Mouse (Mus musculus) MEL (cell line): Measurements from ENCODE around the gene Fam43a.

Experiments used
- BHLHE40 ChIP-seq: IDR thresholded peaks from 2 replicates; pipeline ENCODE4 v1.6.1; 2012; ENCODE audit warnings: low read depth, mild to moderate bottlenecking, inconsistent platforms, low read length, improper control_type of control experiment, borderline replicate concordance
- CHD1 ChIP-seq: IDR thresholded peaks from 2 replicates; pipeline ENCODE4 v1.6.1; 2012; ENCODE audit warnings: low read depth, mild to moderate bottlenecking, inconsistent platforms, low read length, improper control_type of control experiment
- CTCF ChIP-seq, 3 experiments: IDR thresholded peaks in 2 of 3; conservative IDR thresholded peaks in 1 of 3; 2 replicates each; pipeline ENCODE4 v1.5.1; 2011 to 2012; ENCODE audit warnings: low read length in 3 of 3, low read depth in 2 of 3, mild to moderate bottlenecking in 2 of 3, improper control_type of control experiment in 1 of 3, inconsistent platforms in 1 of 3, mixed read lengths in 1 of 3, moderate library complexity in 1 of 3; ENCODE audit not compliant: control insufficient read depth in 1 of 3, insufficient read depth in 1 of 3, poor library complexity in 1 of 3, severe bottlenecking in 1 of 3
- GATA1 ChIP-seq: IDR thresholded peaks from 2 replicates; pipeline ENCODE4 v1.6.1; 2011; ENCODE audit warnings: low read depth, low read length, improper control_type of control experiment
- MAFK ChIP-seq: IDR thresholded peaks from 2 replicates; pipeline ENCODE4 v1.6.1; 2011; ENCODE audit warnings: low read depth, mild to moderate bottlenecking, low read length, improper control_type of control experiment, borderline replicate concordance
- MEF2A ChIP-seq: IDR thresholded peaks from 2 replicates; pipeline ENCODE4 v1.6.1; 2014; ENCODE audit warnings: low read depth, mild to moderate bottlenecking, inconsistent platforms, low read length, improper control_type of control experiment; ENCODE audit not compliant: poor library complexity, insufficient replicate concordance, severe bottlenecking; ENCODE audit errors: extremely low read depth
- MXI1 ChIP-seq: IDR thresholded peaks from 2 replicates; pipeline ENCODE4 v1.6.1; 2011; ENCODE audit warnings: mild to moderate bottlenecking, low read depth, low read length, improper control_type of control experiment
- MYB ChIP-seq: IDR thresholded peaks from 2 replicates; pipeline ENCODE4 v1.6.1; 2011; ENCODE audit warnings: mild to moderate bottlenecking, low read depth, low read length, improper control_type of control experiment
- NELFE ChIP-seq: IDR thresholded peaks from 2 replicates; pipeline ENCODE4 v1.6.1; 2011; ENCODE audit warnings: low read depth, low read length, improper control_type of control experiment
- POLR2A ChIP-seq, 2 experiments: IDR thresholded peaks; 2 replicates each; pipeline ENCODE4 v1.6.1; 2011 to 2012; ENCODE audit warnings: low read length in 2 of 2, mild to moderate bottlenecking in 2 of 2, control low read depth in 1 of 2, improper control_type of control experiment in 1 of 2, low read depth in 1 of 2, moderate library complexity in 1 of 2; ENCODE audit not compliant: control insufficient read depth in 1 of 2, insufficient read depth in 1 of 2, poor library complexity in 1 of 2
- POLR2AphosphoS2 ChIP-seq: IDR thresholded peaks from 2 replicates; pipeline ENCODE4 v1.6.1; 2011; ENCODE audit warnings: low read length, improper control_type of control experiment
- TAL1 ChIP-seq: IDR thresholded peaks from 2 replicates; pipeline ENCODE4 v1.6.1; 2012; ENCODE audit warnings: mild to moderate bottlenecking, inconsistent platforms, low read length, moderate library complexity, mixed read lengths
- USF1 ChIP-seq: IDR thresholded peaks from 2 replicates; pipeline ENCODE4 v1.6.1; 2014; ENCODE audit warnings: low read depth, mild to moderate bottlenecking, inconsistent platforms, low read length, improper control_type of control experiment, moderate library complexity
- ZC3H11A ChIP-seq: IDR thresholded peaks from 2 replicates; pipeline ENCODE4 v1.6.1; 2012; ENCODE audit warnings: low read depth, mild to moderate bottlenecking, inconsistent platforms, low read length, improper control_type of control experiment

GRCm38 (mm10) chr16:30596959-30597681 lies 2.4 kb upstream of the Fam43a start:
- TF ChIP-seq CTCF (IDR thresholded peaks at IDR 0.05 in 2 of 3, conservative IDR thresholded peaks at IDR 0.05 in 1 of 3; ENCODE audit: control insufficient read depth in 1 of 3, insufficient read depth in 1 of 3, low read depth in 2 of 3, low read length in 3 of 3, poor library complexity in 1 of 3, severe bottlenecking in 1 of 3) (peak; percentile 90 to 93 (median 92)), POLR2A (IDR thresholded peaks at IDR 0.05; ENCODE audit: control insufficient read depth in 1 of 2, insufficient read depth in 1 of 2, low read depth in 1 of 2, low read length in 2 of 2, poor library complexity in 1 of 2) (no peak), POLR2AphosphoS2 (no peak), NELFE (no peak), MEF2A (no peak), MAFK (no peak), MYB (no peak), MXI1 (peak; percentile 9; the same call in 1 of the 2 replicates), CHD1 (no peak), USF1 (no peak), TAL1 (no peak), BHLHE40 (no peak), GATA1 (no peak), ZC3H11A (peak; percentile 95)
